Mouse (Mus musculus) liver, postnatal 0 days (tissue): ENCODE results near the gene Gm33543. TPM values are rescaled to one million over a fixed set of nuclear protein-coding genes. Genes with fewer than 3 reads are reported as not detected.

Source experiments
- ATAC-seq: fragments of 200-750 bp; cut with Nextera tagmentation; 2 replicates; pipeline ENCODE4 v1.8.0; 2017; ENCODE audit warnings: mild to moderate bottlenecking, moderate library complexity
- DNase-seq: peaks from one replicate; pipeline ENCODE4 v3.0.0-alpha.2; 2016
- H3K27ac ChIP-seq: fragments of 300-500 bp; sonication (generic); 2 replicates; pipeline ENCODE4 v1.5.1; 2014; ENCODE audit warnings: antibody characterized with exemption, moderate library complexity, mild to moderate bottlenecking, low read depth
- H3K27me3 ChIP-seq: fragments of 300-500 bp; sonication (generic); 2 replicates; pipeline ENCODE4 v1.6.1; 2014; ENCODE audit warnings: low read length, control low read depth, mixed read lengths; ENCODE audit not compliant: insufficient read depth
- H3K36me3 ChIP-seq: fragments of 300-500 bp; sonication (generic); replicated peaks from 2 replicates; pipeline ENCODE4 v1.6.1; 2014; ENCODE audit warnings: mild to moderate bottlenecking, control low read depth, low read length, moderate library complexity, mixed read lengths; ENCODE audit not compliant: insufficient read depth
- H3K4me1 ChIP-seq: fragments of 300-500 bp; sonication (generic); 2 replicates; pipeline ENCODE4 v1.6.1; 2014; ENCODE audit warnings: antibody characterized with exemption, mild to moderate bottlenecking, control low read depth; ENCODE audit not compliant: insufficient read depth
- H3K4me2 ChIP-seq: fragments of 300-500 bp; sonication (generic); 2 replicates; pipeline ENCODE4 v1.6.1; 2014; ENCODE audit warnings: low read depth, mild to moderate bottlenecking, low read length, moderate library complexity, mixed read lengths
- H3K4me3 ChIP-seq: fragments of 300-500 bp; sonication (generic); 2 replicates; pipeline ENCODE4 v1.5.1; 2014; ENCODE audit warnings: low read depth, low read length
- H3K9ac ChIP-seq: fragments of 300-500 bp; sonication (generic); replicated peaks from 2 replicates; pipeline ENCODE4 v1.6.1; 2014; ENCODE audit warnings: mild to moderate bottlenecking, moderate library complexity
- H3K9me3 ChIP-seq: fragments of 300-500 bp; sonication (generic); 2 replicates; pipeline ENCODE4 v1.6.1; 2016; ENCODE audit warnings: mild to moderate bottlenecking, control low read depth, low read length, mixed read lengths
- CTCF ChIP-seq: sonication (generic); IDR thresholded peaks from 2 replicates; pipeline ENCODE4 v1.5.1; 2016; ENCODE audit warnings: antibody characterized with exemption, low read depth
- EP300 ChIP-seq: IDR thresholded peaks from 2 replicates; pipeline ENCODE4 v1.6.1; 2016; ENCODE audit warnings: antibody characterized with exemption, low read depth, mild to moderate bottlenecking
- WGBS: fragments of 180-500 bp; shearing (Covaris S2); extraction: QIAGEN DNeasy Blood & Tissue Kit; methylation state at CpG from one replicate; pipeline ENCODE4 v1.1.7; 2014; ENCODE audit not compliant: insufficient replicate concordance; 5-methylcytosine and 5-hydroxymethylcytosine counted together
- polyA plus RNA-seq: library from polyadenylated mRNA; unstranded; fragments of >200 nt; fragmentation: Nextera tagmentation; extraction: Ambion mirVana; gene quantifications from 2 replicates; pipeline ENCODE4 v1.2.1, GENCODE M21; 2015

The Gm33543 gene
- polyA plus RNA-seq, 1 experiment from 2014 or later: 1.2 TPM

DNA sequence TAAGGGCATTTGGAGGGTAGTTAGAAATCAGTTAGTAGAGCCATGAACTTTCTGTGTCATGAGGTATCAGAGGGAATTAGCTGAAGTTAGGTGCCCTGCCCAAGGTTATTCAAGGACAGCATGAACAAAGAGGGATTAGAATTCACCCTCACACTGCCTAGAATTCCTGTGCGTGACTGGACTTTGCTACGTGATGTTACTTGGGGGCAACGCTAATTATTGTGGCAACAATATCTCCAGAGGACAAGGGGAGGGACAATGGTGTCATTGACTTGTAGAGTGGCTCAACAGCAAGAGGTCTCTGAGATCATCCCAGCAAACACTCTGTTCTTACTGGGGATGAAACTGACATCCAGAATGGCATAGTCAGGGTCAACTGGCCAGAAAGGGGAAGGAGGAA is 2.9 kb downstream of the Gm33543 start:
- H3K9me3 ChIP-seq: no peaks in the 10 kb centered on the region
- 58% methylated on average over 3 of the region's 3 CpGs for WGBS
- H3K4me1 ChIP-seq: no peaks in the 10 kb centered on the region
- DNase-seq: peak; percentile 21
- no peak overlapping the region for H3K4me3 ChIP-seq
- no peaks in the 10 kb centered on the region for H3K27me3 ChIP-seq
- ATAC-seq: peak; percentile 51
- TF ChIP-seq EP300 (peak; percentile 54), CTCF (no peak)
- 0 out of 2 replicates have a peak overlapping the region, but pooled peaks have one; percentile 60 for H3K27ac ChIP-seq
- H3K36me3 ChIP-seq: no peaks in the 10 kb centered on the region
- no peak overlapping the region for H3K4me2 ChIP-seq
- H3K9ac ChIP-seq: no peak overlapping the region

DNA sequence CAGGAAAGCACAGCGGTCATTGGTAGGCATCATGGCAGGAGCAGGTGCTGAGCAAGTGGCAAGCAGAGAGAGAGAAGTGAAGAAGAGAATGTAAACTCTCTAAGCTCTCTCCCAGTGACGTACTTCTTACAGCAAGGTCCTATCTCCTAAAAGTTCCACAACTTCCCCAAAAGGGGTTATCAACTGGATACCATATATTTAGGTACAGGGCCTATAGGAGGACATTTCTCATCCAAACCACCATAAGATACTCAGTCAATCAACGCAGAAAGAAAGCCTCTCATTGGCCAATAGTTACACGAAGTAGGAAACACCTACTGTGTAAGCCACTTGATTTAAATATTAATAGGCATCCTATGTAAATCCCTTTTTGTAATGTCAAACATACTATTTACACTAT is 3.7 kb downstream of the Gm33543 start:
- no peaks in the 10 kb centered on the region for H3K36me3 ChIP-seq
- no peak for TF ChIP-seq EP300
- no peak for TF ChIP-seq CTCF

GRCm38 (mm10) chr10:95836530-95837264 is 6.0 kb downstream of the Gm33543 start:
- Histone ChIP-seq H3K9ac (peak overlapping the region; percentile 51; the same call in 1 of the 2 replicates), H3K4me2 (no peak overlapping the region), H3K9me3 (no peaks in the 10 kb centered on the region), H3K4me1 (no peaks in the 10 kb centered on the region), H3K27ac (peak overlapping the region; percentile 95), H3K27me3 (no peaks in the 10 kb centered on the region), H3K36me3 (no peaks in the 10 kb centered on the region), H3K4me3 (no peak overlapping the region)
- WGBS: 44% methylated on average over 9 of the region's 9 CpGs
- ATAC-seq: peak; percentile 88
- TF ChIP-seq CTCF: no peak
- TF ChIP-seq EP300: peak; percentile 57; the same call in 1 of the 2 replicates
- peak; percentile 54 for DNase-seq

More for the DNA sequence above, 3.7 kb downstream of the Gm33543 start:
- WGBS: 73% methylated on average over 4 of the region's 4 CpGs
- H3K4me1 ChIP-seq: no peaks in the 10 kb centered on the region
- DNase-seq: no peak
- no peaks in the 10 kb centered on the region for H3K27me3 ChIP-seq
- H3K4me3 ChIP-seq: no peak overlapping the region
- no peak overlapping the region for H3K4me2 ChIP-seq
- H3K9ac ChIP-seq: no peak overlapping the region
- no peak overlapping the region for H3K27ac ChIP-seq
- H3K9me3 ChIP-seq: no peaks in the 10 kb centered on the region
- no peak for ATAC-seq

DNA sequence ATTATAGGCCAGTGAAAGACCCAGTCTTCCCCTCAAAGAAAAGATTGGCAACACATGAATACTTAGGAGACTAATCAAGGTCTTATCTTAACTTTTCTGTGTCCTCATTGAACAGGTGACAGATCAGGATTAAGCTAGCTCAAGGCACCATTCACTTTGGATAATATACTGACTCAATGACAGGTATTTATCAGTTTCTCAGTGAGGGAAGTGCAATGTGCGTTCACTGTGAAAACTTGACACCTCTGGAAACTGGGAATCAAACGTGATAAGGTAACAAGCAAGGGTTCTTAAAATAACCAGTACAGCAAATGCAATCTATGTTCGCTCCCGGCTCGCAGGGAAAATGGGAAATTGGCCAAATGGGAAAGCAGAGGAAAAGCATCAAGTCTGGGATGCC is 11.8 kb downstream of the Gm33543 start:
- WGBS: 58% methylated on average over 5 of the region's 5 CpGs
- H3K9ac ChIP-seq: no peak overlapping the region
- H3K4me3 ChIP-seq: no peak overlapping the region
- no peak overlapping the region for H3K27ac ChIP-seq
- TF ChIP-seq CTCF: no peak
- DNase-seq (no peak), ATAC-seq (no peak)
- H3K9me3 ChIP-seq: no peaks in the 10 kb centered on the region
- no peaks in the 10 kb centered on the region for H3K4me1 ChIP-seq
- H3K4me2 ChIP-seq: no peak overlapping the region
- no peaks in the 10 kb centered on the region for H3K36me3 ChIP-seq
- no peaks in the 10 kb centered on the region for H3K27me3 ChIP-seq

DNA sequence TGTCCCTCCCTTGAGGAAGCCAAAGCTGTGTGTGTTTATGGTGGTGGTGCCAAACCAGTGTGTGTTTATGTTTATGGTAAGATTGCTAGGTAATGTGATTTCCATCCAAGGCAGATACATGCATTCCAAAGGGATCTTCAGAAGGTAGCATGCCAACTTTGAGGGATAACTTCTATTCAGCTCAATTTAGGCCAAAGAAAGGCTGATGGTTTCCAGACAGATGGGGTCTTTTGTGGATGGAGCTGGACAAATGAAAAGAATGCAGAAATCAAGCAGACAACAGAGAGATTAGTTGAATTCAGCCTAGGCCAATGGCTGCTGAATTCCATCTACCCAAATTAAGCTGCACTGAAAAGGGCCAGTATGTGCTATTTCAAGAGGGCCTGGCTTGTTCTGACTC is 13.3 kb downstream of the Gm33543 start:
- no peaks in the 10 kb centered on the region for H3K27me3 ChIP-seq
- H3K4me1 ChIP-seq: no peaks in the 10 kb centered on the region
- no peak for ATAC-seq
- H3K4me2 ChIP-seq: no peak overlapping the region
- DNase-seq: no peak
- H3K36me3 ChIP-seq: no peaks in the 10 kb centered on the region
- TF ChIP-seq EP300: no peak
- no peak for TF ChIP-seq CTCF
- H3K9ac ChIP-seq: no peak overlapping the region
- no peak overlapping the region for H3K4me3 ChIP-seq
- H3K27ac ChIP-seq: no peak overlapping the region
- no peaks in the 10 kb centered on the region for H3K9me3 ChIP-seq

DNA sequence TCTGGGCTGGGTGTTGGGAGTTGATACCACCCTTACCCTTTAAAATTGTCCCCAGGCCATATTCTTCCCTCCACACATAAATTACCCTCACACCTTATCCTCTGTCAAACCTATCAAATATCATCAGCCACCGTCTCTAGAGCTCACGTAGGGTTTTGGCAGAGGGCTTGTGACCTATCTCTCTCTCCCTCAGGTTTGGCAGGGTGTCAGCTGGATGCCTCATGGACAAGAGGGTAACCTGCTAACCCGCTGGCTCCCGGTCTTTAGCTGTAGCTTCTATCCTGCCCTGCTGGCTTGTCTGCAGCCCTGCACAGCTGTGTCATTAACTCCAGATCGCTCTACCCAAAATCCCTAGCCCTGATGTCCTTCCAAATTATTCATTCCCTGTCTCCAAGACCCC is 14.4 kb downstream of the Gm33543 start:
- TF ChIP-seq CTCF (no peak), EP300 (no peak)
- Histone ChIP-seq H3K27me3 (no peaks in the 10 kb centered on the region), H3K4me2 (no peak overlapping the region), H3K9me3 (no peaks in the 10 kb centered on the region), H3K4me1 (no peaks in the 10 kb centered on the region), H3K36me3 (no peaks in the 10 kb centered on the region), H3K9ac (no peak overlapping the region), H3K27ac (no peak overlapping the region), H3K4me3 (no peak overlapping the region)
- ATAC-seq (no peak), DNase-seq (no peak)
- 75% methylated on average over 5 of the region's 5 CpGs for WGBS
